Mouse (Mus musculus) heart, embryonic 14.5 days (tissue): ENCODE results near the gene Ecd. TPM values are rescaled to one million over a fixed set of nuclear protein-coding genes. Genes with fewer than 3 reads are reported as not detected.

Experiments used
- ATAC-seq: fragments of 200-750 bp; cut with Nextera tagmentation; 2 replicates; pipeline ENCODE4 v1.8.0; 2017; ENCODE audit warnings: low read depth, moderate TSS enrichment; ENCODE audit not compliant: insufficient number of reproducible peaks, insufficient read depth, low FRiP score
- H3K27ac ChIP-seq, 2 experiments: fragments of 200-500 bp in 1 of 2; fragments of 300-500 bp in 1 of 2; sonication (generic) in 1 of 2; replicated peaks in 1 of 2; 2 replicates each; pipeline ENCODE4 v1.5.1; 2012 to 2014; ENCODE audit warnings: low read depth in 2 of 2, low read length in 2 of 2, control low read depth in 1 of 2, mild to moderate bottlenecking in 1 of 2, mixed read lengths in 1 of 2; ENCODE audit not compliant: control insufficient read depth in 1 of 2, insufficient read depth in 1 of 2
- H3K27me3 ChIP-seq: fragments of 300-500 bp; sonication (generic); 2 replicates; pipeline ENCODE4 v1.6.1; 2014; ENCODE audit warnings: mild to moderate bottlenecking, low read length, control low read depth; ENCODE audit not compliant: control insufficient read depth, insufficient read depth
- H3K36me3 ChIP-seq: fragments of 300-500 bp; sonication (generic); 2 replicates; pipeline ENCODE4 v1.6.1; 2014; ENCODE audit warnings: mild to moderate bottlenecking, control low read depth, low read length, mixed read lengths; ENCODE audit not compliant: control insufficient read depth, insufficient read depth
- H3K4me1 ChIP-seq, 2 experiments: fragments of 200-500 bp in 1 of 2; fragments of 300-500 bp in 1 of 2; sonication (generic) in 1 of 2; 2 replicates each; pipeline ENCODE4 v1.6.1; 2012 to 2014; ENCODE audit warnings: low read length in 2 of 2, control low read depth in 1 of 2, mixed read lengths in 1 of 2; ENCODE audit not compliant: control insufficient read depth in 2 of 2, insufficient read depth in 2 of 2
- H3K4me2 ChIP-seq: fragments of 300-500 bp; sonication (generic); 2 replicates; pipeline ENCODE4 v1.6.1; 2014; ENCODE audit warnings: mild to moderate bottlenecking, low read length
- H3K4me3 ChIP-seq, 2 experiments: fragments of 200-500 bp in 1 of 2; fragments of 300-500 bp in 1 of 2; sonication (generic) in 1 of 2; 2 replicates each; pipeline ENCODE4 v1.5.1; 2012 to 2014; ENCODE audit warnings: low read length in 2 of 2, mild to moderate bottlenecking in 2 of 2, control low read depth in 1 of 2, low read depth in 1 of 2, moderate library complexity in 1 of 2; ENCODE audit not compliant: control insufficient read depth in 1 of 2, insufficient read depth in 1 of 2
- H3K9ac ChIP-seq: fragments of 300-500 bp; sonication (generic); 2 replicates; pipeline ENCODE4 v1.6.1; 2014; ENCODE audit warnings: mild to moderate bottlenecking, low read length
- H3K9me3 ChIP-seq: fragments of 300-500 bp; sonication (generic); 2 replicates; pipeline ENCODE4 v1.6.1; 2016; ENCODE audit warnings: low read length, control low read depth; ENCODE audit not compliant: control insufficient read depth
- WGBS: fragments of 180-500 bp; shearing (Covaris S2); extraction: QIAGEN DNeasy Blood & Tissue Kit; methylation state at CpG from one replicate; pipeline ENCODE4 v1.1.7; 2014; 5-methylcytosine and 5-hydroxymethylcytosine counted together
- polyA plus RNA-seq: library from polyadenylated mRNA; unstranded; fragments of >200 nt; fragmentation: Nextera tagmentation; extraction: Ambion mirVana; gene quantifications from 2 replicates; pipeline ENCODE4 v1.2.1, GENCODE M21; 2014

The Ecd gene
- polyA plus RNA-seq, 1 experiment from 2014 or later = 36.4 TPM

GRCm38 (mm10) chr14:20291391-20291790, 56.5 kb downstream of the Ecd start:
- H3K27ac ChIP-seq = no peak overlapping the region
- H3K36me3 ChIP-seq = no peaks in the 10 kb centered on the region
- no peak overlapping the region for H3K9ac ChIP-seq
- no peak overlapping the region for H3K4me2 ChIP-seq
- H3K4me1 ChIP-seq = no peaks in the 10 kb centered on the region
- no peaks in the 10 kb centered on the region for H3K9me3 ChIP-seq
- 54% methylated on average over 4 of the region's 4 CpGs for WGBS
- ATAC-seq = no peak
- H3K27me3 ChIP-seq = no peaks in the 10 kb centered on the region
- no peak overlapping the region for H3K4me3 ChIP-seq

Other genes starting within 250 kb of the Ecd start
- gene Saysd1, start 209.6 kb downstream of the Ecd start, polyA plus RNA-seq = 11.8 and 12.4 TPM in 2 replicates
- 1.8 and 1.9 TPM in 2 replicates for gene Kcnk5, start 166.3 kb downstream of the Ecd start, polyA plus RNA-seq
- not detected in 2 replicates for gene Kcnk16, start 78.9 kb downstream of the Ecd start, polyA plus RNA-seq
- gene Nudt13, start 53.4 kb downstream of the Ecd start, polyA plus RNA-seq = 10.5 and 13.8 TPM in 2 replicates
- 29.7 and 30.4 TPM in 2 replicates for gene Fam149b, start within 50 bp of the Ecd start, polyA plus RNA-seq
- 74.2 and 87.6 TPM in 2 replicates for gene Dnajc9, start 40.8 kb upstream of the Ecd start, polyA plus RNA-seq
- gene Mrps16, start 45.5 kb upstream of the Ecd start, polyA plus RNA-seq = 104 and 106 TPM in 2 replicates
- 0.18 and 0.63 TPM in 2 replicates for gene Cfap70, start 104.1 kb upstream of the Ecd start, polyA plus RNA-seq
- gene Anxa7, start 132.0 kb upstream of the Ecd start, polyA plus RNA-seq = 48.1 and 48.6 TPM in 2 replicates
- gene Mss51, start 148.8 kb upstream of the Ecd start, polyA plus RNA-seq = 0.67 and 0.88 TPM in 2 replicates
- 44.2 and 46.2 TPM in 2 replicates for gene Ppp3cb, start 198.5 kb upstream of the Ecd start, polyA plus RNA-seq